Mouse (Mus musculus) G1E (cell line): ENCODE data around the gene Bloc1s1.

Experiments used
- CTCF ChIP-seq: IDR thresholded peaks from 2 replicates; pipeline ENCODE4 v1.5.1; 2012; ENCODE audit warnings: low read depth, low read length, inconsistent platforms, mixed read lengths
- GATA1 ChIP-seq: IDR thresholded peaks from 2 replicates; pipeline ENCODE4 v1.6.1; 2012; ENCODE audit warnings: borderline replicate concordance, low read length, inconsistent platforms, mixed read lengths
- POLR2AphosphoS5 ChIP-seq: IDR thresholded peaks from 2 replicates; pipeline ENCODE4 v1.6.1; 2012; ENCODE audit warnings: low read depth, low read length, inconsistent platforms; ENCODE audit not compliant: insufficient replicate concordance
- TAL1 ChIP-seq: conservative IDR thresholded peaks from 2 replicates; pipeline ENCODE4 v1.6.1; 2012; ENCODE audit warnings: low read depth, low read length, inconsistent platforms, mixed read lengths

DNA sequence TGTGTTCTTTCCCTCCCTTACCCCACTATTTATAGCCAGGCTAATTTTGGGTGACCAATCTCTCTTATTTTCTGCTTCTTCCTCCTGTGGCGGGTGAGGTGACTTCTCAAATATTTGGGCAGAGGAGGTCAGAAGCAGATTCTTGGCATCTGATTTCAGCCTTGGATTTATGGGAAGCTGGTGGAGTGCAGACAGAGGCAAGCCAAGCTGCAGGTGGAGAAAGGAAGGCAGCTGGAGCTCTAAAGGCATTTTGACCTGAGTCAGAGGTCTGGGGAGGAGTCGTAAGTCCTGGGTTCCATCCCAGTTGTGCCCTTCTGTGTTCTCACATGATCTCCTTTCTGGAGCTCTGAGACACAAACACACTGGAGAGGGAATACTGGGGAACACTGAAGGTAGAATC is 7.6 kb upstream of the Bloc1s1 start:
- no peak for TF ChIP-seq CTCF
- no peak for TF ChIP-seq TAL1
- no peak for TF ChIP-seq POLR2AphosphoS5
- TF ChIP-seq GATA1, result no peak
